Mouse (Mus musculus) cerebellum, adult 8-10 months (tissue): Measurements from ENCODE around the gene Emc10.

Source experiments
- DNase-seq: peaks from one replicate; pipeline ENCODE4 v3.0.0; 2022

The Emc10 gene

GRCm38 (mm10) chr7:44495992-44496770, at the start of gene Emc10, which contains the start of gene Fam71e1:
Gene Emc10 (minus strand): TSS chr7:44496529.
Gene Fam71e1 (plus strand): TSS chr7:44496581.
- peak; percentile 99 for DNase-seq

GRCm38 (mm10) chr7:44543071-44543470, 46.7 kb upstream of the Emc10 start:
- no peak for DNase-seq

- DNase-seq = no peak
These were observed 46.2 kb upstream of the Emc10 start for GRCm38 (mm10) chr7:44542555-44542954.

GRCm38 (mm10) chr7:44538756-44539624, 42.7 kb upstream of the Emc10 start:
- no peak for DNase-seq

GRCm38 (mm10) chr7:44537496-44537895, 41.2 kb upstream of the Emc10 start:
- peak; percentile 69 for DNase-seq

- DNase-seq = no peak
These were observed 40.7 kb upstream of the Emc10 start for GRCm38 (mm10) chr7:44537009-44537408.

- DNase-seq = peak; percentile 79
These were observed 40.2 kb upstream of the Emc10 start for GRCm38 (mm10) chr7:44536590-44536968.

- DNase-seq = no peak
These were observed 39.6 kb upstream of the Emc10 start for GRCm38 (mm10) chr7:44535657-44536589.

GRCm38 (mm10) chr7:44534656-44535441, 38.5 kb upstream of the Emc10 start:
- no peak for DNase-seq

GRCm38 (mm10) chr7:44534242-44534641, 37.9 kb upstream of the Emc10 start:
- DNase-seq = no peak

- no peak for DNase-seq
These were observed 37.4 kb upstream of the Emc10 start for GRCm38 (mm10) chr7:44533746-44534045.

- DNase-seq = no peak
These were observed 36.8 kb upstream of the Emc10 start for GRCm38 (mm10) chr7:44532918-44533745.

GRCm38 (mm10) chr7:44531946-44532732, 35.8 kb upstream of the Emc10 start, which contains the start of gene Spib:
Gene Spib (minus strand): TSS chr7:44532071.
- DNase-seq = no peak

- DNase-seq = no peak
These were observed 34.9 kb upstream of the Emc10 start for GRCm38 (mm10) chr7:44531207-44531606.

GRCm38 (mm10) chr7:44530507-44530906, 34.2 kb upstream of the Emc10 start:
- DNase-seq = no peak

GRCm38 (mm10) chr7:44529518-44529917, 33.2 kb upstream of the Emc10 start:
- no peak for DNase-seq

- DNase-seq = peak; percentile 82
These were observed 31.4 kb upstream of the Emc10 start for GRCm38 (mm10) chr7:44527483-44528398.

GRCm38 (mm10) chr7:44526414-44527154, 30.3 kb upstream of the Emc10 start:
- DNase-seq = no peak
